Mouse (Mus musculus) heart, embryonic 16.5 days (tissue): Measurements from ENCODE around the gene Cr2. TPM values are rescaled to one million over a fixed set of nuclear protein-coding genes. Genes with fewer than 3 reads are reported as not detected.
"Not testable (repeated sequence)": the region's sequence is repeated elsewhere in the genome, so short reads cannot be mapped to it uniquely, and the experiment has no call there.

ENCODE experiments used
- ATAC-seq: fragments of 200-750 bp; cut with Nextera tagmentation; replicated peaks from 2 replicates; pipeline ENCODE4 v1.8.0; 2017; ENCODE audit warnings: moderate number of reproducible peaks; ENCODE audit not compliant: insufficient read depth, low FRiP score; ENCODE audit errors: extremely low read depth
- H3K27ac ChIP-seq: fragments of 300-500 bp; sonication (generic); 2 replicates; pipeline ENCODE4 v1.5.1; 2014; ENCODE audit warnings: mild to moderate bottlenecking, low read length, control low read depth, moderate library complexity
- H3K27me3 ChIP-seq: fragments of 300-500 bp; sonication (generic); 2 replicates; pipeline ENCODE4 v1.6.1; 2014; ENCODE audit warnings: low read length, mixed read lengths; ENCODE audit not compliant: control insufficient read depth, insufficient read depth
- H3K36me3 ChIP-seq: fragments of 300-500 bp; sonication (generic); 2 replicates; pipeline ENCODE4 v1.6.1; 2014; ENCODE audit not compliant: control insufficient read depth, insufficient read depth
- H3K4me1 ChIP-seq: fragments of 300-500 bp; sonication (generic); 2 replicates; pipeline ENCODE4 v1.6.1; 2014; ENCODE audit warnings: low read length, mixed read lengths; ENCODE audit not compliant: control insufficient read depth, insufficient read depth
- H3K4me2 ChIP-seq: fragments of 300-500 bp; sonication (generic); 2 replicates; pipeline ENCODE4 v1.6.1; 2014; ENCODE audit warnings: low read depth, mild to moderate bottlenecking, control low read depth, low read length
- H3K4me3 ChIP-seq: fragments of 300-500 bp; sonication (generic); 2 replicates; pipeline ENCODE4 v1.5.1; 2014; ENCODE audit warnings: mild to moderate bottlenecking, control low read depth, low read length
- H3K9ac ChIP-seq: fragments of 300-500 bp; sonication (generic); 2 replicates; pipeline ENCODE4 v1.6.1; 2014; ENCODE audit warnings: low read length, control low read depth
- H3K9me3 ChIP-seq: fragments of 300-500 bp; sonication (generic); replicated peaks from 2 replicates; pipeline ENCODE4 v1.6.1; 2016; ENCODE audit warnings: low read length; ENCODE audit not compliant: control insufficient read depth
- WGBS: fragments of 180-500 bp; shearing (Covaris S2); extraction: QIAGEN DNeasy Blood & Tissue Kit; methylation state at CpG from one replicate; pipeline ENCODE4 v1.1.7; 2014; 5-methylcytosine and 5-hydroxymethylcytosine counted together
- polyA plus RNA-seq: library from polyadenylated mRNA; unstranded; fragments of >200 nt; fragmentation: Nextera tagmentation; extraction: Ambion mirVana; gene quantifications from 2 replicates; pipeline ENCODE4 v1.2.1, GENCODE M21; 2015

Gene Cr2
- 0.17 and 0.30 TPM in 2 replicates for polyA plus RNA-seq

DNA sequence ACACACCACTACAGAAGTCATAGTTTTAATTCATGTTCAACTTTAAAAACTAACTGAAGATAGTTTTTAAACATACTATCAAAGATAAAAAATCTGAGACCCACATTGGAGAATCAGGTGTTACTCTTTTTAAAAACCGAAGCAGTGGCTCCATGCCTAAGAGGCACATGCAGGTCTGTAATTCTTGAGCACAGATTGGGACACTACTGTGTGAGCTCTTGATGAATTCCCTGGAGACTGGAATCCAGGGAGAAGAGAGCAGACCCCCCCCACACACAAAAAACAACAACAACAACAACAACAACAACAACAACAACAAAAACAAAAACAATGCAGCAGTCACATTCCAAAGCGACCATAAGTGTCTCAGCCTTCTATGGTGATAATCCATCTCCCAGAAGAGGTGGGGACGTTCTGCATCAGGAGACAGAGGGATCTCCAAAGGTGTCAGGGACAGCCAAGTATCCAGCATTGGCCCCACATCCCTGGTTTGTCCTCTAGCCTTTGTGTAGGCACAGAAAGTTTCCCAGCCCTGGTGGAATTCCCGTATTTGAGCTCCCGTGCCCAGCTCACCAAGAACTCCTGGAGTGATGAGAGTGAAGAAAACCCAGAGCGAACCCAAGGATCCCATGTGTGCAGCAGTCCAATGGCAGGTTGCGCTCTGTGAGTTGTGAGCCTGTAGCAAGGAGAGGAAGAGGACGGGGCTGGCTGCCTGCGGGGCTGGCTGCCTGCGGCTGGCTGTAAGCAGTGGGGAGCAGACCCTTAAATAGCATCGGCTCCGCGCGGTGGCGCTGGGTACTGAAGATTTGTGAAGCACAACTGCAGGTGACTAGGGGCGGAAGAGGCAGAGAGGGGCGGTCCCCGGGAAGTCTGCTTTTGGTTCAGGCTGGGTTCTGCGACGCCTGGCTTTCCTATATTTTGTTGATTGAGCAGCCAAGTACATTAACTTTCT, at the start of gene Cr2:
TSS of gene Cr2 (minus strand) at position 737 of the 952 bp plus-strand sequence.
- peak within 1 kb of the TSS; percentile 44 for H3K9ac ChIP-seq
- no peaks in the 10 kb centered on the region for H3K4me1 ChIP-seq

DNA sequence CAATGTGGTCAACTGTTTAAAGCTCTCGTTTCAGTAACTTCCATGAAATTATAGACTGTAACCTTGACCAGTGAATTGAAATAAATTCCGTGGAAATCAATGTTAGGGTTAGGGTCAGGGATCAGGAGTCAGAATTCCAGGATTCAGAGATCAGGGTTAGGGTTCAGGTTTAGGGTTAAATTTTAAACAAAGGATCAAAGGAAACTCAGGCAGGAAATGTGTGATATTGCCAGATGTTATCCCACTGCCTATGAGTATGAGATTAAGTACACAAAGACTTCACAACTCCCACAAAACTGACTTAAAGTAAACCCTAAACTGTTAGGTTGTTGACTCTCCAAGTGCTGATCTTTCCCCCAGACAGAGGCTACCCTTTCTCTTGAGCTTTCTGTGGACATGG, 45.3 kb upstream of the Cr2 start:
- Histone ChIP-seq H3K27me3 (no peaks in the 10 kb centered on the region), H3K36me3 (no peaks in the 10 kb centered on the region), H3K4me2 (no peak overlapping the region), H3K4me3 (no peak overlapping the region), H3K9ac (no peak overlapping the region), H3K27ac (no peak overlapping the region), H3K9me3 (no peaks in the 10 kb centered on the region), H3K4me1 (no peaks in the 10 kb centered on the region)
- WGBS = 48% methylated on average over 2 of the region's 2 CpGs
- no peak for ATAC-seq

More for the DNA sequence above, at the start of gene Cr2:
- 8% methylated on average over 20 of the region's 20 CpGs for WGBS
- Histone ChIP-seq H3K27me3 (no peaks in the 10 kb centered on the region), H3K36me3 (no peaks in the 10 kb centered on the region), H3K27ac (no peak within 1 kb of the TSS), H3K4me3 (peak within 1 kb of the TSS; percentile 38), H3K4me2 (peak within 1 kb of the TSS; percentile 59), H3K9me3 (no peaks in the 10 kb centered on the region)
- ATAC-seq = peak; percentile 93

DNA sequence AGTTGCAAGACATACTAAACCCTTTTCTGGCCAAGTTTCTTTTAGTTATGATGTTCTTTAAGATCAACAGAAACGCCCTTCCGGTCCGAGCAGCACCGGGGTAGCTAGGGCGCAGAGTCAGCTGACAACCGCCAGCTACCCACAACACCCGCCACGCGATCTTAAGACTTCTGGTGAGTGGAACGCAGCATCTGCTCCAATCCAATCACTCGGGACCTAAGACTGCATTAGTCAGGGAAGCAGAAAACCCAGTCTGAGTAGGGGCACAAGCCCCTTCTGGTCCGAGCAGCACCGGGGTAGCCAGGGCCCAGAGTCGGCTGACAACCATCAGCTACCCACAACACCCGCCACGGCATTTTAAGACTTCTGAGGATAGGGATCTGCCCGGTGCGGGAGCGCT, 36.3 kb upstream of the Cr2 start:
- not testable (repeated sequence) for H3K4me1 ChIP-seq, H3K27me3 ChIP-seq, H3K27ac ChIP-seq, ATAC-seq, H3K9ac ChIP-seq, H3K4me3 ChIP-seq, H3K36me3 ChIP-seq, H3K9me3 ChIP-seq
- WGBS = 40% methylated on average over 19 of the region's 19 CpGs
- H3K4me2 ChIP-seq = peak overlapping the region; percentile 38

DNA sequence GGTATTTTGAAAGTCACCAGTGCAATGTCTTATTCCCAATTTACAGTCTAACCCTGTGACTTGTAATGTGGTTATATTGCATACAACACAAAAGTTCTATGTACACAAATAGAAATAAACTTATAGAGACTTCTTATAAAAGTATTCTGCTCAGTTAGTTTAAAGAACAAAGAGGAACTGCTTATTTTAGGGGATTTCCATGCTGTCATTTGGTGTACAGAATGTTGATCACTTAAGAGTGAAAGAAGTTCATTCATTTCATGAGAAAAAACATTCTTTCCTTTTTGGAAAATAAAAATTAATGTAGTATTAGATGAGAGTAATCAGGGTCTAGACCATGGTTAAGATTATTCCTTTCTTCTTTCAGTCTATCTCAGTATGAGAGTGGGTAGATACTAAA, 8.2 kb upstream of the Cr2 start:
- Histone ChIP-seq H3K27ac (no peak overlapping the region), H3K4me1 (no peaks in the 10 kb centered on the region), H3K4me2 (no peak overlapping the region), H3K4me3 (no peak overlapping the region), H3K9ac (no peak overlapping the region), H3K27me3 (no peaks in the 10 kb centered on the region), H3K9me3 (no peaks in the 10 kb centered on the region), H3K36me3 (no peaks in the 10 kb centered on the region)
- ATAC-seq = no peak

DNA sequence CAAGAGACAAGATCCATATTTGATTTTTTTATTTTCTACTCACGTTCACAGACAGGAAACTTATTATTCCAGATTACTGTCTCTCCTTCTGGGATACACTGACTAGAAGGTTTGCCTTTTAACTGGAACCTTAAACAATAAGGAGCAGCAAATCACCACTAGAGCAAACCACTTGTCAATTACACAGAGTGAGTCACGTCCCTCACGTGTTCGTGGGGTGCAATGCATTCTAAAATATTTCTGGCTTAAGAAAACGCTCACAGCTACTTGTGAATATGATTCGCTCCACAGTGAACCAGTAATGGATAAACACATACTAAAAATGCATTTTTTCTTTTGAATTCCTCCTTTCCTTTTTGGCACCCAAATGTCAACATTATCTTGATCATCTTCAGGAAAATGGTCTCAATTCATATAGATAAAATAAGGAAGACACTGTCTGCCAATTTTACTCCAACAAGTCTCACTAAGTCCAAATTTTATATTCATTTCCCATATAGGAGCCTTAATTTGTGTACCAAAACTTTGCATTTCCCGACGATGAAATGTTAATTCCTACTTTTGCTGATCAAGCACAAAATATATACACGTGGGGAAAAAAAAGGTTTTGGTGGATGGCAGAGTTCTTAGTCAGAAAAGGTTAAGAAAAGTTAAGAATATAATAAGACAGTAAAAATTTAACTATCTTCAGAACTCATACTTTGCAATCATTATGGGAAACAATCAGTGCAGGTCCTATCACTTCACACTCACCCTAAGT, 11.3 kb downstream of the Cr2 start:
- Histone ChIP-seq H3K4me2 (no peak overlapping the region), H3K27me3 (no peaks in the 10 kb centered on the region), H3K9me3 (no peaks in the 10 kb centered on the region), H3K36me3 (no peaks in the 10 kb centered on the region), H3K4me1 (no peaks in the 10 kb centered on the region), H3K27ac (no peak overlapping the region), H3K4me3 (no peak overlapping the region), H3K9ac (no peak overlapping the region)
- WGBS = 71% methylated on average over 9 of the region's 9 CpGs
- no peak for ATAC-seq

DNA sequence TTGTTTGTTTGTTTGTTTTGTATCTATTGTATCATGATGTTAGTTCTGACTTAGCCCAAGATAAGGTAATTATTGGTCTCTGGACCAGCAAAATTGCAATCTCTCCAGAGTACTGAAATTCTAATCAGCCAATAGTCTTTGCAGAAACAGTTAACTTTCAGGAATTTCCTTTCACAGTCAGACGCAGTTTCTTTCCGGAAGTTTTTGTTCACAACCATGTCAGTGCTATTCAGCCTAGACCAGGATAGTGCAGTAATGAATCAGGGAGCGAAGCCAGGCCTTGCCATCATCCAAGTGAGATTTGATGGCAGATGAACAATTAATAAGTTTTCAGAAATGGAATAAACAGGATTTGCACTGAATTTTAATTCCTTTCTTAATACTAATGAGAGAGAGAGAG, 44.4 kb downstream of the Cr2 start:
- WGBS = 49% methylated on average over 3 of the region's 3 CpGs
- no peak for ATAC-seq

DNA sequence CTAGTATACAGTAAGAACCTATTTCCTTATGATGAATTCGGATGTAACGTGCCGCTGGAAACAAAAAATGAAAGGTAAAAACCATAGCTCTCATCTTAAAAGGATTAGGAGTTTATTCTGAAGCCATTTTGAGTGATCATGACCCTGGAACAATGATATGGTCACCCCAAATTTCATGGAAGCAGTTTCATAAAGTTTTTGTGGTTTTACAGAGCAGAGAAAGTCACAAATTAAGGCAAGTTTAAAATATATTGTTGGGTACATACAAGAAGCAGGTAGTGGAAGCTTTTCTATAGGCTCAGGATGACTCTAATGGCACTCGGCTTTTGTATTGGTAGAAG, 44.9 kb downstream of the Cr2 start:
- peak overlapping the region; percentile 97 for H3K9ac ChIP-seq
- H3K4me2 ChIP-seq = peak overlapping the region; percentile 88
- H3K4me3 ChIP-seq = peak overlapping the region; percentile 78
- 0 out of 2 replicates have a peak, but pooled peaks cover 3% of the 10 kb centered on the region for H3K4me1 ChIP-seq
- H3K9me3 ChIP-seq = no peaks in the 10 kb centered on the region
- H3K36me3 ChIP-seq = peaks cover 12% of the 10 kb centered on the region
- H3K27me3 ChIP-seq = no peaks in the 10 kb centered on the region
- WGBS = 15% methylated on average over 4 of the region's 4 CpGs
- no peak for ATAC-seq
- peak overlapping the region; percentile 98 for H3K27ac ChIP-seq

More for the DNA sequence above, 44.4 kb downstream of the Cr2 start:
- H3K4me1 ChIP-seq = 0 out of 2 replicates have a peak, but pooled peaks cover 3% of the 10 kb centered on the region
- H3K9ac ChIP-seq = no peak overlapping the region
- no peak overlapping the region; the same call in 1 of the 2 replicates for H3K4me3 ChIP-seq
- H3K9me3 ChIP-seq = no peaks in the 10 kb centered on the region
- H3K36me3 ChIP-seq = peaks cover 10% of the 10 kb centered on the region
- no peaks in the 10 kb centered on the region for H3K27me3 ChIP-seq
- no peak overlapping the region for H3K27ac ChIP-seq
- H3K4me2 ChIP-seq = peak overlapping the region; percentile 88

DNA sequence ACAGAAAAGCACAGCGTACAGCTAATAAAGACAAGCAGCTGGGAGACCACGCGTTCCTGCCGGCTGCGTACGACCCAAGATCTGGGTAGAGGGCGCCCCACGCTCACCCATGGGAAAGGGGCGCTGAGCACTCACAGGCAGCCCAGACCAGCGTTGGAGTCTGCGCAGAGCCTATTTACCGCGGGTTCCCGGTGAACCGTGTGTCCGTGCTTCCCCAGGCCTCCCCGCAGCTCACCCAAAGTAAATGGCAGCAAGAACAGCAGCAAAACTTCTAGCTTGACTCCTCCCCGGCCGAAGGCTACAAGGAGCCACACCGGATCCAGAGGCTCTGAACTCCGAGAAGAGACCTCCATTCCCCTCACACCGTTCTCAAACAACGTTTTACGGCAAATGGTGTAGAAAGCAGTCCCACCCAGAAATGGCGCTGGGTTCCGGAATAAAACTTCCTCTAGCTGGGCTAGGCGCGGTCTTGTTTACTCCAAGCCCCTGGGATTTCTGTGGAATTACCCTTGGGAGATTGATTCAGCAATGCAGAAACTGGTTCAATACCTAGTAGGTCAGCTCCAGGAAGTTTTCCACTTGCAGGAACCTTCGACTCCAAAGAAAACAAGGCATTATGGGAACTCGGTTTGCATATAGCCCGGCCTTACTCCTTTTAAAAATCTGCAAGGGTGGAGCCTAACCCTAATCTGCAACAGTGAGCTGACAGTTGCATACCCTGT, 45.4 kb downstream of the Cr2 start, which contains the start of gene Cr1l:
TSS of gene Cr1l (minus strand) at position 634 of the 722 bp plus-strand sequence.
- H3K9ac ChIP-seq = peak within 1 kb of the TSS; percentile 97
- WGBS = under 1% methylated on average over 31 of the region's 31 CpGs
- no peaks in the 10 kb centered on the region for H3K9me3 ChIP-seq
- ATAC-seq = peak; percentile 99
- peak within 1 kb of the TSS; percentile 98 for H3K27ac ChIP-seq
- H3K4me1 ChIP-seq = 0 out of 2 replicates have a peak, but pooled peaks cover 3% of the 10 kb centered on the region
- peak within 1 kb of the TSS; percentile 88 for H3K4me2 ChIP-seq
- H3K4me3 ChIP-seq = peak within 1 kb of the TSS; percentile 78
- peaks cover 13% of the 10 kb centered on the region for H3K36me3 ChIP-seq
- H3K27me3 ChIP-seq = no peaks in the 10 kb centered on the region
